Mouse (Mus musculus) embryonic facial prominence, embryonic 11.5 days (tissue): ENCODE results near the gene Helz. TPM values are rescaled to one million over a fixed set of nuclear protein-coding genes. Genes with fewer than 3 reads are reported as not detected.
"Not testable (repeated sequence)": the region's sequence is repeated elsewhere in the genome, so short reads cannot be mapped to it uniquely, and the experiment has no call there.

Experiments used
- ATAC-seq: fragments of 200-750 bp; cut with Nextera tagmentation; replicated peaks from 2 replicates; pipeline ENCODE4 v1.8.0; 2017; ENCODE audit warnings: low read depth; ENCODE audit not compliant: insufficient number of reproducible peaks, low FRiP score, low TSS enrichment
- DNase-seq: peaks from one replicate; pipeline ENCODE4 v3.0.0-alpha.2; 2015; ENCODE audit warnings: low spot score
- H3K27ac ChIP-seq: fragments of 300-500 bp; sonication (generic); replicated peaks from 2 replicates; pipeline ENCODE4 v1.5.1; 2014; ENCODE audit warnings: mild to moderate bottlenecking, low read depth, low read length, control low read depth
- H3K27me3 ChIP-seq: fragments of 300-500 bp; sonication (generic); 2 replicates; pipeline ENCODE4 v1.6.1; 2014; ENCODE audit warnings: mild to moderate bottlenecking, low read length, moderate library complexity, mixed read lengths; ENCODE audit not compliant: control insufficient read depth, insufficient read depth
- H3K36me3 ChIP-seq: fragments of 300-500 bp; sonication (generic); replicated peaks from 2 replicates; pipeline ENCODE4 v1.6.1; 2014; ENCODE audit warnings: low read depth, mild to moderate bottlenecking, low read length, moderate library complexity, mixed read lengths; ENCODE audit not compliant: control insufficient read depth, insufficient read depth
- H3K4me1 ChIP-seq: fragments of 300-500 bp; sonication (generic); 2 replicates; pipeline ENCODE4 v1.6.1; 2014; ENCODE audit warnings: low read length, mixed read lengths; ENCODE audit not compliant: control insufficient read depth, insufficient read depth
- H3K4me2 ChIP-seq: fragments of 300-500 bp; sonication (generic); 2 replicates; pipeline ENCODE4 v1.6.1; 2014; ENCODE audit warnings: low read depth, mild to moderate bottlenecking, control low read depth, low read length, moderate library complexity
- H3K4me3 ChIP-seq: fragments of 300-500 bp; sonication (generic); 2 replicates; pipeline ENCODE4 v1.5.1; 2014; ENCODE audit warnings: low read depth, low read length, control low read depth
- H3K9ac ChIP-seq: fragments of 300-500 bp; sonication (generic); replicated peaks from 2 replicates; pipeline ENCODE4 v1.6.1; 2014; ENCODE audit warnings: mild to moderate bottlenecking, control low read depth, low read length
- H3K9me3 ChIP-seq: fragments of 300-500 bp; sonication (generic); replicated peaks from 2 replicates; pipeline ENCODE4 v1.6.1; 2016; ENCODE audit warnings: mild to moderate bottlenecking, low read length, inconsistent platforms, mixed read lengths; ENCODE audit not compliant: control insufficient read depth
- WGBS: fragments of 180-500 bp; shearing (Covaris S2); extraction: QIAGEN DNeasy Blood & Tissue Kit; methylation state at CpG from one replicate; pipeline ENCODE4 v1.1.7; 2014; 5-methylcytosine and 5-hydroxymethylcytosine counted together
- polyA plus RNA-seq: library from polyadenylated mRNA; unstranded; fragments of >200 nt; fragmentation: Nextera tagmentation; extraction: Ambion mirVana; gene quantifications from 2 replicates; pipeline ENCODE4 v1.2.1, GENCODE M21; 2014

Helz gene
- polyA plus RNA-seq, result 15.3 and 17.9 TPM in 2 replicates

- Histone ChIP-seq H3K4me3 (peak within 1 kb of the TSS; percentile 73), H3K27me3 (no peaks in the 10 kb centered on the region), H3K36me3 (no peaks in the 10 kb centered on the region; the same call in 1 of the 2 replicates), H3K9ac (peak within 1 kb of the TSS; percentile 75), H3K4me1 (no peaks in the 10 kb centered on the region), H3K4me2 (peak within 1 kb of the TSS; percentile 99), H3K9me3 (no peaks in the 10 kb centered on the region), H3K27ac (peak within 1 kb of the TSS; percentile 28; the same call in 1 of the 2 replicates)
- DNase-seq (peak; percentile 83), ATAC-seq (peak; percentile 72)
- under 1% methylated on average over 56 of the region's 70 CpGs for WGBS
These were observed at the start of gene Helz for GRCm38 (mm10) chr11:107547351-107548203. TSS of gene Helz (plus strand) at chr11:107547930.

GRCm38 (mm10) chr11:107502801-107503200 is 44.9 kb upstream of the Helz start:
- 91% methylated on average over 8 of the region's 8 CpGs for WGBS
- Histone ChIP-seq H3K9ac (no peak overlapping the region), H3K4me3 (no peak overlapping the region), H3K27me3 (no peaks in the 10 kb centered on the region), H3K4me2 (no peak overlapping the region), H3K9me3 (no peaks in the 10 kb centered on the region), H3K4me1 (no peaks in the 10 kb centered on the region), H3K27ac (no peak overlapping the region), H3K36me3 (no peaks in the 10 kb centered on the region)
- ATAC-seq, result no peak
- no peak for DNase-seq

- not testable (repeated sequence) for H3K9me3 ChIP-seq, H3K9ac ChIP-seq, H3K27me3 ChIP-seq, ATAC-seq, H3K4me1 ChIP-seq, H3K36me3 ChIP-seq, H3K27ac ChIP-seq, DNase-seq, H3K4me2 ChIP-seq, H3K4me3 ChIP-seq
- 96% methylated on average over 3 of the region's 4 CpGs for WGBS
These were observed 43.4 kb upstream of the Helz start for GRCm38 (mm10) chr11:107504364-107504763.

GRCm38 (mm10) chr11:107506260-107506659 is 41.5 kb upstream of the Helz start:
- Histone ChIP-seq H3K4me2 (no peak overlapping the region), H3K27ac (no peak overlapping the region), H3K4me1 (no peaks in the 10 kb centered on the region), H3K27me3 (no peaks in the 10 kb centered on the region; the same call in 1 of the 2 replicates), H3K9me3 (no peaks in the 10 kb centered on the region), H3K4me3 (no peak overlapping the region), H3K9ac (no peak overlapping the region), H3K36me3 (no peaks in the 10 kb centered on the region)
- 70% methylated on average over 1 of the region's 1 CpGs for WGBS
- ATAC-seq (no peak), DNase-seq (peak; percentile 43)

- Histone ChIP-seq H3K4me1 (no peaks in the 10 kb centered on the region), H3K9me3 (no peaks in the 10 kb centered on the region), H3K27me3 (no peaks in the 10 kb centered on the region; the same call in 1 of the 2 replicates), H3K4me2 (no peak overlapping the region), H3K9ac (no peak overlapping the region), H3K36me3 (no peaks in the 10 kb centered on the region), H3K4me3 (no peak overlapping the region), H3K27ac (no peak overlapping the region)
- ATAC-seq, result peak; percentile 46
- DNase-seq, result peak; percentile 53
- 15% methylated on average over 11 of the region's 11 CpGs for WGBS
These were observed 37.9 kb upstream of the Helz start for GRCm38 (mm10) chr11:107509631-107510338.

- 4% methylated on average over 18 of the region's 18 CpGs for WGBS
These were observed 37.1 kb upstream of the Helz start for GRCm38 (mm10) chr11:107510362-107511269.

GRCm38 (mm10) chr11:107511954-107512353 is 35.8 kb upstream of the Helz start:
- H3K9me3 ChIP-seq, H3K27me3 ChIP-seq: not testable (repeated sequence)
- peak; percentile 83 for DNase-seq

More at GRCm38 (mm10) chr11:107510362-107511269, 37.1 kb upstream of the Helz start:
- Histone ChIP-seq H3K27ac (no peak overlapping the region), H3K9me3 (no peaks in the 10 kb centered on the region), H3K4me1 (no peaks in the 10 kb centered on the region), H3K4me2 (no peak overlapping the region), H3K4me3 (no peak overlapping the region), H3K27me3 (no peaks in the 10 kb centered on the region; the same call in 1 of the 2 replicates), H3K9ac (0 out of 2 replicates have a peak overlapping the region, but pooled peaks have one; percentile 37), H3K36me3 (no peaks in the 10 kb centered on the region)
- peak; percentile 59 for DNase-seq
- ATAC-seq, result 0 out of 2 replicates have a peak, but pooled peaks have one; percentile 24

More at GRCm38 (mm10) chr11:107511954-107512353, 35.8 kb upstream of the Helz start:
- 48% methylated on average over 5 of the region's 5 CpGs for WGBS
- not testable (repeated sequence) for H3K4me1 ChIP-seq, H3K9ac ChIP-seq, H3K36me3 ChIP-seq, H3K4me3 ChIP-seq, ATAC-seq, H3K27ac ChIP-seq, H3K4me2 ChIP-seq
